Mouse (Mus musculus): Measurements from ENCODE around the gene Hivep3. TPM values are rescaled to one million over a fixed set of nuclear protein-coding genes. Genes with fewer than 3 reads are reported as not detected.

Gene Hivep3
- polyA plus RNA-seq, 1 experiment = 0.54 TPM

DNA sequence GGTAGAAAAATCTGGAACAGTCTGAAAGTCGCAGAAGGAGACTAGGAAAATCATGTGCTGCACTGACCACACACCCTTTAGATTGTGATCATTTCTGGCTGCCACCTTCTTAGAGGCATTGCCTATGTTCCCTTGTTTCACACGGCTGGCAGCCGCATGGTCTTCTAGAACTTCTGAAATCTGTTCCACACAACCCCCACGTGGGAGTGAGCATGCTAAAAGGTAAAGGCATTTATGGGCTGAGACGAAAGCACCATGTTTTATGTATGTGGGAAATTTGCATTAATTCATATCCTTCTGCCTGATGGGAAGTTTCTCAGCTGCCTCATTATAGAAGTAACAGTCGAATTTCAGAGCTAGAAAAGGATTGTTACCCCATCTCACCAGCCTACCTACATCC is 140.4 kb downstream of the Hivep3 start:
- TF ChIP-seq USF1 (IDR thresholded peaks at IDR 0.05; ENCODE audit: low read depth) (no peak), POLR2A (IDR thresholded peaks at IDR 0.05; ENCODE audit: insufficient read length, low read depth) (no peak), POLR2AphosphoS2 (IDR thresholded peaks at IDR 0.05; ENCODE audit: insufficient read length, low read depth) (no peak), TCF3 (IDR thresholded peaks at IDR 0.05; ENCODE audit: insufficient read length, low read depth) (no peak), MYOD1 (IDR thresholded peaks at IDR 0.05; ENCODE audit: control insufficient read depth in 1 of 3, insufficient read length in 2 of 3, low read depth in 2 of 3) (no peak), E2F4 (IDR thresholded peaks at IDR 0.05; ENCODE audit: insufficient read depth) (no peak), SRF (IDR thresholded peaks at IDR 0.05; ENCODE audit: control insufficient read depth, insufficient read length, low read depth) (no peak), MYOG (IDR thresholded peaks at IDR 0.05; ENCODE audit: control insufficient read depth in 1 of 3, insufficient read depth in 1 of 3, insufficient read length in 2 of 3, low read depth in 2 of 3) (no peak), TCF12 (IDR thresholded peaks at IDR 0.05; ENCODE audit: insufficient read depth, poor library complexity, severe bottlenecking) (no peak), CEBPB (IDR thresholded peaks at IDR 0.05; ENCODE audit: insufficient read depth, poor library complexity, severe bottlenecking) (no peak), MAX (IDR thresholded peaks at IDR 0.05; ENCODE audit: low read depth) (no peak), REST (IDR thresholded peaks at IDR 0.05; ENCODE audit: insufficient read depth, insufficient read length) (no peak)

DNA sequence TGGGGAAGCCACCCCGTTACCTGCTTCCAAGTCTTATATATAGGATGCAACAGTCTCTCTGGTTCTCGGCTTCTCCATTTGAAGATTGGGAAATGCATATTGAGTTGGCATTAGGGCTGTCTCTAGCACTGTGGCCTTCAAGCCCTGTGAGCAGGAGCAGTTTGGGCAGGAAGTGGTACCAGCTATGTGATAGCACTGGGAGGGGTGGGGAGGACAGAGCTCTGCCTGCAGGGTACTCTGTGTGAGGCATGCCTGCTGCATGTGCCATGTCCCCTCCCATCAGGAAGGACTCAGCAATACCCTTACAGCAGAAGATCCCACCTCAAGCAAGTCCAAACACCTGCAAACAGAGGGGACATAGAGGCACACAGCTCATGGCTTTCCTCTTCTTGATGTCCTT is 142.0 kb downstream of the Hivep3 start:
- H3K36me3 ChIP-seq (ENCODE audit: control insufficient read depth, insufficient read depth) = no peaks in the 10 kb centered on the region
- H3ac ChIP-seq (ENCODE audit: control insufficient read depth, insufficient read length) = no peak overlapping the region
- no peak overlapping the region for H3K4me2 ChIP-seq (ENCODE audit: low read depth)
- H3K4me3 ChIP-seq = no peak overlapping the region
- no peak for TF ChIP-seq USF1 (IDR thresholded peaks at IDR 0.05; ENCODE audit: low read depth)
- TF ChIP-seq E2F4 (IDR thresholded peaks at IDR 0.05; ENCODE audit: insufficient read depth) = no peak
- TF ChIP-seq MAX (IDR thresholded peaks at IDR 0.05; ENCODE audit: low read depth) = no peak
- TF ChIP-seq POLR2A (IDR thresholded peaks at IDR 0.05; ENCODE audit: insufficient read length, low read depth) = no peak
- TF ChIP-seq POLR2AphosphoS2 (IDR thresholded peaks at IDR 0.05; ENCODE audit: insufficient read length, low read depth) = no peak
- TF ChIP-seq TCF3 (IDR thresholded peaks at IDR 0.05; ENCODE audit: insufficient read length, low read depth) = no peak
- no peak for TF ChIP-seq MYOG (IDR thresholded peaks at IDR 0.05; ENCODE audit: control insufficient read depth in 1 of 3, insufficient read depth in 1 of 3, insufficient read length in 2 of 3, low read depth in 2 of 3)
- TF ChIP-seq CEBPB (IDR thresholded peaks at IDR 0.05; ENCODE audit: insufficient read depth, poor library complexity, severe bottlenecking) = no peak
- H3K79me2 ChIP-seq (ENCODE audit: control insufficient read depth, insufficient read depth) = no peaks in the 10 kb centered on the region
- peaks cover 8% of the 10 kb centered on the region for H3K27me3 ChIP-seq (ENCODE audit: control insufficient read depth, insufficient read depth, insufficient read length)

More for the DNA sequence above, 140.4 kb downstream of the Hivep3 start:
- H3ac ChIP-seq (ENCODE audit: control insufficient read depth, insufficient read length) = no peak overlapping the region
- no peak overlapping the region for H3K4me3 ChIP-seq
- H3K36me3 ChIP-seq (ENCODE audit: control insufficient read depth, insufficient read depth) = no peaks in the 10 kb centered on the region
- H3K27me3 ChIP-seq (ENCODE audit: control insufficient read depth, insufficient read depth, insufficient read length) = peaks cover 8% of the 10 kb centered on the region
- H3K79me2 ChIP-seq (ENCODE audit: control insufficient read depth, insufficient read depth) = no peaks in the 10 kb centered on the region
- H3K4me2 ChIP-seq (ENCODE audit: low read depth) = no peak overlapping the region

GRCm38 (mm10) chr4:119876535-119877160 is 143.1 kb downstream of the Hivep3 start:
- Histone ChIP-seq H3K27me3 (ENCODE audit: control insufficient read depth, insufficient read depth, insufficient read length) (peaks cover 7% of the 10 kb centered on the region), H3K4me2 (ENCODE audit: low read depth) (no peak overlapping the region), H3ac (ENCODE audit: control insufficient read depth, insufficient read length) (no peak overlapping the region), H3K36me3 (ENCODE audit: control insufficient read depth, insufficient read depth) (no peaks in the 10 kb centered on the region), H3K4me3 (no peak overlapping the region), H3K79me2 (ENCODE audit: control insufficient read depth, insufficient read depth) (no peaks in the 10 kb centered on the region)
- TF ChIP-seq MYOD1 (IDR thresholded peaks at IDR 0.05; ENCODE audit: control insufficient read depth in 1 of 3, insufficient read length in 2 of 3, low read depth in 2 of 3) = no peak
- TF ChIP-seq TCF12 (IDR thresholded peaks at IDR 0.05; ENCODE audit: insufficient read depth, poor library complexity, severe bottlenecking) = no peak

GRCm38 (mm10) chr4:119878218-119878617 is 144.6 kb downstream of the Hivep3 start:
- Histone ChIP-seq H3K4me2 (ENCODE audit: low read depth) (no peak overlapping the region), H3K4me3 (no peak overlapping the region), H3K27me3 (ENCODE audit: control insufficient read depth, insufficient read depth, insufficient read length) (peaks cover 11% of the 10 kb centered on the region), H3K79me2 (ENCODE audit: control insufficient read depth, insufficient read depth) (no peaks in the 10 kb centered on the region), H3K36me3 (ENCODE audit: control insufficient read depth, insufficient read depth) (no peaks in the 10 kb centered on the region), H3ac (ENCODE audit: control insufficient read depth, insufficient read length) (no peak overlapping the region)
- no peak for TF ChIP-seq POLR2A (IDR thresholded peaks at IDR 0.05; ENCODE audit: insufficient read length, low read depth)
- TF ChIP-seq SRF (IDR thresholded peaks at IDR 0.05; ENCODE audit: control insufficient read depth, insufficient read length, low read depth) = no peak
- TF ChIP-seq E2F4 (IDR thresholded peaks at IDR 0.05; ENCODE audit: insufficient read depth) = no peak
- TF ChIP-seq USF1 (IDR thresholded peaks at IDR 0.05; ENCODE audit: low read depth) = no peak
- TF ChIP-seq POLR2AphosphoS2 (IDR thresholded peaks at IDR 0.05; ENCODE audit: insufficient read length, low read depth) = no peak
- no peak for TF ChIP-seq REST (IDR thresholded peaks at IDR 0.05; ENCODE audit: insufficient read depth, insufficient read length)
- TF ChIP-seq CEBPB (IDR thresholded peaks at IDR 0.05; ENCODE audit: insufficient read depth, poor library complexity, severe bottlenecking) = no peak
- no peak for TF ChIP-seq MYOG (IDR thresholded peaks at IDR 0.05; ENCODE audit: control insufficient read depth in 1 of 3, insufficient read depth in 1 of 3, insufficient read length in 2 of 3, low read depth in 2 of 3)
- TF ChIP-seq MAX (IDR thresholded peaks at IDR 0.05; ENCODE audit: low read depth) = no peak
- no peak for TF ChIP-seq TCF3 (IDR thresholded peaks at IDR 0.05; ENCODE audit: insufficient read length, low read depth)
- TF ChIP-seq TCF12 (IDR thresholded peaks at IDR 0.05; ENCODE audit: insufficient read depth, poor library complexity, severe bottlenecking) = no peak
- TF ChIP-seq MYOD1 (IDR thresholded peaks at IDR 0.05; ENCODE audit: control insufficient read depth in 1 of 3, insufficient read length in 2 of 3, low read depth in 2 of 3) = no peak

GRCm38 (mm10) chr4:119879671-119880070 is 146.1 kb downstream of the Hivep3 start:
- Histone ChIP-seq H3K4me2 (ENCODE audit: low read depth) (no peak overlapping the region), H3K79me2 (ENCODE audit: control insufficient read depth, insufficient read depth) (no peaks in the 10 kb centered on the region), H3K4me3 (no peak overlapping the region), H3K36me3 (ENCODE audit: control insufficient read depth, insufficient read depth) (no peaks in the 10 kb centered on the region), H3ac (ENCODE audit: control insufficient read depth, insufficient read length) (no peak overlapping the region), H3K27me3 (ENCODE audit: control insufficient read depth, insufficient read depth, insufficient read length) (peaks cover 11% of the 10 kb centered on the region)
- no peak for TF ChIP-seq MYOD1 (IDR thresholded peaks at IDR 0.05; ENCODE audit: control insufficient read depth in 1 of 3, insufficient read length in 2 of 3, low read depth in 2 of 3)
- no peak for TF ChIP-seq TCF12 (IDR thresholded peaks at IDR 0.05; ENCODE audit: insufficient read depth, poor library complexity, severe bottlenecking)
- TF ChIP-seq E2F4 (IDR thresholded peaks at IDR 0.05; ENCODE audit: insufficient read depth) = no peak
- TF ChIP-seq TCF3 (IDR thresholded peaks at IDR 0.05; ENCODE audit: insufficient read length, low read depth) = no peak
- TF ChIP-seq USF1 (IDR thresholded peaks at IDR 0.05; ENCODE audit: low read depth) = no peak
- TF ChIP-seq POLR2AphosphoS2 (IDR thresholded peaks at IDR 0.05; ENCODE audit: insufficient read length, low read depth) = no peak
- no peak for TF ChIP-seq POLR2A (IDR thresholded peaks at IDR 0.05; ENCODE audit: insufficient read length, low read depth)
- TF ChIP-seq REST (IDR thresholded peaks at IDR 0.05; ENCODE audit: insufficient read depth, insufficient read length) = no peak
- no peak for TF ChIP-seq SRF (IDR thresholded peaks at IDR 0.05; ENCODE audit: control insufficient read depth, insufficient read length, low read depth)
- TF ChIP-seq CEBPB (IDR thresholded peaks at IDR 0.05; ENCODE audit: insufficient read depth, poor library complexity, severe bottlenecking) = no peak
- TF ChIP-seq MYOG (IDR thresholded peaks at IDR 0.05; ENCODE audit: control insufficient read depth in 1 of 3, insufficient read depth in 1 of 3, insufficient read length in 2 of 3, low read depth in 2 of 3) = no peak
- TF ChIP-seq MAX (IDR thresholded peaks at IDR 0.05; ENCODE audit: low read depth) = no peak

Measured in myocyte (in vitro differentiated cells).